ENCODE assay signal across 8 mouse cellular contexts in genomic region chr10:4210313-4211066, GRCm38 (mm10). TPM values are rescaled to one million over a fixed set of nuclear protein-coding genes. Genes with fewer than 3 reads are reported as not detected.
DNase-seq lines count a peak whose midpoint lies in the region; ATAC-seq and TF ChIP-seq lines count a peak whose summit lies in the region.

No protein-coding gene starts in this region.

- no peaks in the 10 kb centered on the region for H3K36me3 ChIP-seq in heart, embryonic 15.5 days
- H3K36me3 ChIP-seq in embryonic facial prominence, embryonic 13.5 days: no peaks in the 10 kb centered on the region
- H3K36me3 ChIP-seq in thymus, adult 2 months (ENCODE audit: control insufficient read depth, insufficient read depth, low read length): no peaks in the 10 kb centered on the region

- no peaks in the 10 kb centered on the region for H3K27me3 ChIP-seq in heart, embryonic 15.5 days
- H3K27me3 ChIP-seq in embryonic facial prominence, embryonic 13.5 days: no peaks in the 10 kb centered on the region
- no peaks in the 10 kb centered on the region for H3K27me3 ChIP-seq in thymus, adult 2 months (ENCODE audit: control insufficient read depth, insufficient read depth, low read length)

- no peak for TF ChIP-seq CTCF in thymus, adult 2 months (IDR thresholded peaks at IDR 0.05; ENCODE audit: borderline replicate concordance, control insufficient read depth, extremely low read depth, insufficient read depth, low read length, poor library complexity)

- WGBS in heart, embryonic 15.5 days: 24% methylated on average over 24 of the region's 24 CpGs
- 6% methylated on average over 24 of the region's 24 CpGs for WGBS in embryonic facial prominence, embryonic 13.5 days
- 44% methylated on average over 24 of the region's 24 CpGs for WGBS in thymus, adult 2 months

- 0 out of 2 replicates have a peak overlapping the region, but pooled peaks have one; percentile 29 for H3K9ac ChIP-seq in heart, embryonic 15.5 days
- peak overlapping the region; percentile 32; the same call in 1 of the 2 replicates for H3K9ac ChIP-seq in embryonic facial prominence, embryonic 13.5 days

- H3K4me1 ChIP-seq in heart, embryonic 15.5 days (replicated peaks): peaks cover 3% of the 10 kb centered on the region; the same call in 1 of the 2 replicates
- peaks cover 11% of the 10 kb centered on the region for H3K4me1 ChIP-seq in embryonic facial prominence, embryonic 13.5 days
- peaks cover 10% of the 10 kb centered on the region; the same call in 1 of the 2 replicates for H3K4me1 ChIP-seq in thymus, adult 2 months (replicated peaks; ENCODE audit: control insufficient read depth, insufficient read depth, low read length)

- peak overlapping the region; percentile 33 for H3K4me3 ChIP-seq in heart, embryonic 15.5 days
- peak overlapping the region; percentile 30 for H3K4me3 ChIP-seq in embryonic facial prominence, embryonic 13.5 days
- no peak overlapping the region for H3K4me3 ChIP-seq in thymus, adult 2 months (ENCODE audit: control insufficient read depth, insufficient read depth, low read length)

- no peak for DNase-seq in heart, postnatal 25 days (ENCODE audit: low spot score)
- peak; percentile 10 for DNase-seq in Muller cell, postnatal 12 days (ENCODE audit: inconsistent ontology term)
- DNase-seq in layer of hippocampus, postnatal 10 days (ENCODE audit: low spot score in 2 of 2): peak; percentile 23 to 26
- DNase-seq in right cerebral cortex, adult 2 months (ENCODE audit: low spot score in 2 of 2): peak; percentile 6 to 11
- DNase-seq in thymus, adult 2 months: no peak
- DNase-seq in MN1 (ENCODE audit: low spot score): no peak

- no peaks in the 10 kb centered on the region for H3K9me3 ChIP-seq in heart, embryonic 15.5 days (replicated peaks)
- H3K9me3 ChIP-seq in embryonic facial prominence, embryonic 13.5 days: peaks cover 7% of the 10 kb centered on the region; the same call in 1 of the 2 replicates

- peak overlapping the region; percentile 60 for H3K4me2 ChIP-seq in heart, embryonic 15.5 days
- H3K4me2 ChIP-seq in embryonic facial prominence, embryonic 13.5 days: peak overlapping the region; percentile 61

- no peak overlapping the region for H3K27ac ChIP-seq in heart, embryonic 15.5 days
- H3K27ac ChIP-seq in embryonic facial prominence, embryonic 13.5 days: no peak overlapping the region
- no peak overlapping the region for H3K27ac ChIP-seq in thymus, adult 2 months (ENCODE audit: control insufficient read depth, insufficient read depth, low read length)

- TF ChIP-seq POLR2A in thymus, adult 2 months (IDR thresholded peaks at IDR 0.05; ENCODE audit: control insufficient read depth, extremely low read depth, insufficient read depth, low read length, poor library complexity): no peak

- intact Hi-C loops in heart, postnatal 25 days (cut with DNase I): no loop called here

- no peak for ATAC-seq in heart, embryonic 15.5 days (replicated peaks; ENCODE audit: insufficient number of reproducible peaks, insufficient read depth, low FRiP score, low read depth)
- ATAC-seq in embryonic facial prominence, embryonic 13.5 days (ENCODE audit: insufficient number of reproducible peaks, insufficient read depth, low FRiP score, low TSS enrichment, low read depth): no peak; the same call in 1 of the 2 replicates

RNA-seq across cellular contexts. Expression of gene Akap12, which starts 55.7 kb away (rescaled TPM):
- polyA plus RNA-seq in heart, embryonic 15.5 days (2015; fragmentation: Nextera tagmentation; extraction: Ambion mirVana): 38.4 and 54.9 TPM in 2 replicates
- 10 to 100 TPM; 23.7 to 25.3 TPM for total RNA-seq in heart, postnatal 25 days (2021)
- 21.9 and 26.4 TPM in 2 replicates for polyA plus RNA-seq in embryonic facial prominence, embryonic 13.5 days (2015; fragmentation: Nextera tagmentation; extraction: Ambion mirVana)
- 10 to 100 TPM; 32.3 to 33.1 TPM for total RNA-seq in layer of hippocampus, postnatal 10 days (2021)
- polyA plus RNA-seq in thymus, adult 2 months (2012; rRNA removed): 7.1 and 7.3 TPM in 2 replicates

Comparison
In these comparisons a context has a peak if more than half of its experiments do, and no peak if none do; other contexts are left out.
1. DNase-seq: peak in Muller cell, postnatal 12 days (single experiment), layer of hippocampus, postnatal 10 days (2 of 2) and right cerebral cortex, adult 2 months (2 of 2); none in heart, postnatal 25 days (single experiment), thymus, adult 2 months (single experiment) and MN1 (single experiment).